Mouse (Mus musculus) ES-Bruce4 (cell line): ENCODE measurements around the gene Masp1. TPM values are rescaled to one million over a fixed set of nuclear protein-coding genes. Genes with fewer than 3 reads are reported as not detected.

Experiments
- H3K27ac ChIP-seq: 2 replicates; pipeline ENCODE4 v1.5.1; 2012; ENCODE audit warnings: low read length, inconsistent platforms; ENCODE audit not compliant: insufficient read depth
- H3K27me3 ChIP-seq: 2 replicates; pipeline ENCODE4 v1.6.1; 2012; ENCODE audit warnings: mild to moderate bottlenecking, low read length, inconsistent platforms; ENCODE audit not compliant: control insufficient read depth, poor library complexity, insufficient read depth, severe bottlenecking
- H3K36me3 ChIP-seq: 2 replicates; pipeline ENCODE4 v1.6.1; 2012; ENCODE audit warnings: inconsistent platforms, mild to moderate bottlenecking, low read length, moderate library complexity; ENCODE audit not compliant: control insufficient read depth, poor library complexity, insufficient read depth, severe bottlenecking
- H3K4me1 ChIP-seq: one replicate; pipeline ENCODE4 v1.8.1; 2011; ENCODE audit warnings: low read length; ENCODE audit not compliant: control insufficient read depth, insufficient read depth
- H3K4me3 ChIP-seq: 2 replicates; pipeline ENCODE4 v1.5.1; 2011; ENCODE audit warnings: low read depth, mild to moderate bottlenecking, low read length
- H3K9ac ChIP-seq: 2 replicates; pipeline ENCODE4 v1.6.1; 2012; ENCODE audit warnings: low read depth, mild to moderate bottlenecking, inconsistent platforms; ENCODE audit not compliant: poor library complexity, severe bottlenecking
- H3K9me3 ChIP-seq: replicated peaks from 2 replicates; pipeline ENCODE4 v1.6.1; 2012; ENCODE audit warnings: mild to moderate bottlenecking, low read length, inconsistent platforms; ENCODE audit not compliant: control insufficient read depth, poor library complexity, insufficient read depth, severe bottlenecking
- CTCF ChIP-seq: IDR thresholded peaks from one replicate; pipeline ENCODE4 v1.8.1; 2011; ENCODE audit warnings: low read depth, low read length
- EP300 ChIP-seq: IDR thresholded peaks from 2 replicates; pipeline ENCODE4 v1.6.1; 2011; ENCODE audit warnings: low read depth, low read length; ENCODE audit not compliant: insufficient read depth
- POLR2A ChIP-seq: IDR thresholded peaks from one replicate; pipeline ENCODE4 v1.8.1; 2011; ENCODE audit warnings: low read length; ENCODE audit not compliant: insufficient read depth
- polyA plus RNA-seq: library from polyadenylated mRNA; stranded (reverse); fragments of >200 nt; gene quantifications from 2 replicates; pipeline ENCODE4 v1.2.4, GENCODE M21; 2011; ENCODE audit warnings: low read depth; ENCODE audit not compliant: missing spikeins, insufficient read depth, insufficient read length

The Masp1 gene
- polyA plus RNA-seq, 1 experiment: 2.5 TPM

- TF ChIP-seq CTCF (no peak), EP300 (no peak), POLR2A (no peak)
- no peak overlapping the region for H3K4me3 ChIP-seq
- H3K9me3 ChIP-seq: no peaks in the 10 kb centered on the region
- H3K27me3 ChIP-seq: no peaks in the 10 kb centered on the region
- no peak overlapping the region for H3K27ac ChIP-seq
- H3K9ac ChIP-seq: no peak overlapping the region
- no peaks in the 10 kb centered on the region for H3K4me1 ChIP-seq
- no peaks in the 10 kb centered on the region for H3K36me3 ChIP-seq
Observed at GRCm38 (mm10) chr16:23412930-23413329, 107.7 kb downstream of the Masp1 start.

GRCm38 (mm10) chr16:23403008-23403755 lies 117.4 kb downstream of the Masp1 start:
- no peaks in the 10 kb centered on the region for H3K4me1 ChIP-seq
- H3K9ac ChIP-seq: no peak overlapping the region
- no peak overlapping the region for H3K4me3 ChIP-seq
- H3K36me3 ChIP-seq: no peaks in the 10 kb centered on the region
- no peaks in the 10 kb centered on the region for H3K27me3 ChIP-seq
- no peaks in the 10 kb centered on the region for H3K9me3 ChIP-seq
- no peak overlapping the region for H3K27ac ChIP-seq
- TF ChIP-seq POLR2A: no peak
- no peak for TF ChIP-seq CTCF
- no peak for TF ChIP-seq EP300

- TF ChIP-seq CTCF: no peak
- TF ChIP-seq POLR2A: no peak
- no peak for TF ChIP-seq EP300
- Histone ChIP-seq H3K9ac (no peak overlapping the region), H3K9me3 (no peaks in the 10 kb centered on the region), H3K4me3 (no peak overlapping the region), H3K27me3 (no peaks in the 10 kb centered on the region), H3K4me1 (no peaks in the 10 kb centered on the region), H3K36me3 (no peaks in the 10 kb centered on the region), H3K27ac (no peak overlapping the region)
Observed at GRCm38 (mm10) chr16:23401959-23402358, 118.7 kb downstream of the Masp1 start.

- Histone ChIP-seq H3K9me3 (no peaks in the 10 kb centered on the region), H3K27ac (no peak overlapping the region), H3K4me3 (no peak overlapping the region), H3K36me3 (no peaks in the 10 kb centered on the region), H3K9ac (no peak overlapping the region), H3K27me3 (no peaks in the 10 kb centered on the region), H3K4me1 (no peaks in the 10 kb centered on the region)
- TF ChIP-seq POLR2A: no peak
- TF ChIP-seq EP300: no peak
- no peak for TF ChIP-seq CTCF
Observed at GRCm38 (mm10) chr16:23401463-23401862, 119.2 kb downstream of the Masp1 start.

Other genes starting within 250 kb of the Masp1 start
- gene Rtp1, start 91.7 kb downstream of the Masp1 start, polyA plus RNA-seq: not detected in 2 replicates
- gene Rtp4, start 524 bp downstream of the Masp1 start, polyA plus RNA-seq: 2.1 and 4.0 TPM in 2 replicates